Mouse (Mus musculus) lung, embryonic 15.5 days (tissue): Measurements from ENCODE around the gene Zdhhc17. TPM values are rescaled to one million over a fixed set of nuclear protein-coding genes. Genes with fewer than 3 reads are reported as not detected.

Source experiments
- ATAC-seq: fragments of 200-750 bp; cut with Nextera tagmentation; 2 replicates; pipeline ENCODE4 v1.8.0; 2017; ENCODE audit warnings: moderate number of reproducible peaks, borderline replicate concordance; ENCODE audit not compliant: low FRiP score, low TSS enrichment; ENCODE audit errors: extremely low read depth
- H3K27ac ChIP-seq: fragments of 300-500 bp; sonication (generic); 2 replicates; pipeline ENCODE4 v1.5.1; 2015; ENCODE audit warnings: moderate library complexity, mild to moderate bottlenecking, inconsistent platforms
- H3K27me3 ChIP-seq: fragments of 300-500 bp; sonication (generic); 2 replicates; pipeline ENCODE4 v1.6.1; 2015; ENCODE audit warnings: inconsistent platforms
- H3K36me3 ChIP-seq: fragments of 300-500 bp; sonication (generic); 2 replicates; pipeline ENCODE4 v1.6.1; 2015; ENCODE audit warnings: inconsistent platforms
- H3K4me1 ChIP-seq: fragments of 300-500 bp; sonication (generic); 2 replicates; pipeline ENCODE4 v1.6.1; 2015; ENCODE audit warnings: inconsistent platforms
- H3K4me2 ChIP-seq: fragments of 300-500 bp; sonication (generic); 2 replicates; pipeline ENCODE4 v1.6.1; 2015; ENCODE audit warnings: inconsistent platforms, mild to moderate bottlenecking, moderate library complexity
- H3K4me3 ChIP-seq: fragments of 300-500 bp; sonication (generic); 2 replicates; pipeline ENCODE4 v1.5.1; 2015; ENCODE audit warnings: mild to moderate bottlenecking, inconsistent platforms
- H3K9ac ChIP-seq: fragments of 300-500 bp; sonication (generic); 2 replicates; pipeline ENCODE4 v1.6.1; 2015; ENCODE audit warnings: inconsistent platforms
- H3K9me3 ChIP-seq: fragments of 300-500 bp; sonication (generic); 2 replicates; pipeline ENCODE4 v1.6.1; 2016; ENCODE audit warnings: inconsistent platforms
- WGBS: fragments of 180-500 bp; shearing (Covaris S2); methylation state at CpG from one replicate; pipeline ENCODE4 v1.1.7; 2015; 5-methylcytosine and 5-hydroxymethylcytosine counted together
- polyA plus RNA-seq: library from polyadenylated mRNA; unstranded; fragments of >200 nt; fragmentation: Nextera tagmentation; extraction: Ambion mirVana; gene quantifications from 2 replicates; pipeline ENCODE4 v1.2.1, GENCODE M21; 2015

Gene Zdhhc17
- polyA plus RNA-seq, 1 experiment from 2014 or later: 20.5 TPM

- no peak overlapping the region for H3K27ac ChIP-seq
- no peak overlapping the region for H3K9ac ChIP-seq
- no peaks in the 10 kb centered on the region for H3K27me3 ChIP-seq
- ATAC-seq: no peak
- H3K36me3 ChIP-seq: no peaks in the 10 kb centered on the region
- no peaks in the 10 kb centered on the region for H3K9me3 ChIP-seq
- H3K4me2 ChIP-seq: no peak overlapping the region
- no peak overlapping the region for H3K4me3 ChIP-seq
- 78% methylated on average over 6 of the region's 6 CpGs for WGBS
- H3K4me1 ChIP-seq: no peaks in the 10 kb centered on the region
Measured at GRCm38 (mm10) chr10:111026106-111026505, 16.2 kb upstream of the Zdhhc17 start.

GRCm38 (mm10) chr10:111024746-111025145 lies 14.8 kb upstream of the Zdhhc17 start:
- Histone ChIP-seq H3K4me3 (no peak overlapping the region), H3K9me3 (no peaks in the 10 kb centered on the region), H3K4me1 (no peaks in the 10 kb centered on the region), H3K4me2 (no peak overlapping the region), H3K27me3 (no peaks in the 10 kb centered on the region), H3K36me3 (no peaks in the 10 kb centered on the region), H3K9ac (no peak overlapping the region), H3K27ac (no peak overlapping the region)
- 84% methylated on average over 4 of the region's 4 CpGs for WGBS
- ATAC-seq: no peak

- H3K4me1 ChIP-seq: no peaks in the 10 kb centered on the region
- H3K9me3 ChIP-seq: no peaks in the 10 kb centered on the region
- ATAC-seq: no peak
- H3K9ac ChIP-seq: no peak overlapping the region
- H3K27ac ChIP-seq: no peak overlapping the region
- H3K4me2 ChIP-seq: no peak overlapping the region
- H3K4me3 ChIP-seq: no peak overlapping the region
- WGBS: 78% methylated on average over 17 of the region's 17 CpGs
- H3K27me3 ChIP-seq: no peaks in the 10 kb centered on the region
- no peaks in the 10 kb centered on the region for H3K36me3 ChIP-seq
Measured at GRCm38 (mm10) chr10:111014476-111014875, 4.5 kb upstream of the Zdhhc17 start.

GRCm38 (mm10) chr10:111013265-111013664 lies 3.3 kb upstream of the Zdhhc17 start:
- no peaks in the 10 kb centered on the region for H3K36me3 ChIP-seq
- no peak for ATAC-seq
- WGBS: 91% methylated on average over 3 of the region's 3 CpGs
- H3K4me3 ChIP-seq: no peak overlapping the region
- no peak overlapping the region for H3K9ac ChIP-seq
- H3K4me1 ChIP-seq: peaks cover 1% of the 10 kb centered on the region; the same call in 1 of the 2 replicates
- H3K9me3 ChIP-seq: no peaks in the 10 kb centered on the region
- H3K27ac ChIP-seq: no peak overlapping the region
- no peak overlapping the region for H3K4me2 ChIP-seq
- no peaks in the 10 kb centered on the region for H3K27me3 ChIP-seq

- Histone ChIP-seq H3K4me2 (no peak overlapping the region), H3K36me3 (no peaks in the 10 kb centered on the region), H3K27me3 (no peaks in the 10 kb centered on the region), H3K9ac (no peak overlapping the region), H3K4me3 (no peak overlapping the region), H3K27ac (no peak overlapping the region), H3K4me1 (peaks cover 6% of the 10 kb centered on the region; the same call in 1 of the 2 replicates), H3K9me3 (no peaks in the 10 kb centered on the region)
- no peak for ATAC-seq
- WGBS: 62% methylated on average over 5 of the region's 5 CpGs
Measured at GRCm38 (mm10) chr10:111012496-111013038, 2.6 kb upstream of the Zdhhc17 start.

- peak overlapping the region; percentile 98 for H3K9ac ChIP-seq
- peak overlapping the region; percentile 96 for H3K4me3 ChIP-seq
- no peak for ATAC-seq
- peak overlapping the region; percentile 98; the same call in 1 of the 2 replicates for H3K27ac ChIP-seq
- no peaks in the 10 kb centered on the region for H3K36me3 ChIP-seq
- no peaks in the 10 kb centered on the region for H3K9me3 ChIP-seq
- H3K4me2 ChIP-seq: peak overlapping the region; percentile 95
- WGBS: 2% methylated on average over 14 of the region's 14 CpGs
- no peaks in the 10 kb centered on the region for H3K27me3 ChIP-seq
- H3K4me1 ChIP-seq: peaks cover 6% of the 10 kb centered on the region; the same call in 1 of the 2 replicates
Measured at GRCm38 (mm10) chr10:111011226-111011765, 1.4 kb upstream of the Zdhhc17 start.

GRCm38 (mm10) chr10:111010480-111011225 lies 713 bp upstream of the Zdhhc17 start:
- H3K36me3 ChIP-seq: no peaks in the 10 kb centered on the region
- peak overlapping the region; percentile 95 for H3K4me2 ChIP-seq
- H3K9ac ChIP-seq: peak overlapping the region; percentile 98
- peak overlapping the region; percentile 96 for H3K4me3 ChIP-seq
- H3K4me1 ChIP-seq: peaks cover 10% of the 10 kb centered on the region; the same call in 1 of the 2 replicates
- no peaks in the 10 kb centered on the region for H3K9me3 ChIP-seq
- H3K27me3 ChIP-seq: no peaks in the 10 kb centered on the region
- ATAC-seq: no peak
- under 1% methylated on average over 19 of the region's 19 CpGs for WGBS
- H3K27ac ChIP-seq: peak overlapping the region; percentile 98

GRCm38 (mm10) chr10:111009113-111009640 lies 763 bp downstream of the Zdhhc17 start:
- under 1% methylated on average over 28 of the region's 28 CpGs for WGBS

GRCm38 (mm10) chr10:111007687-111008086 lies 2.3 kb downstream of the Zdhhc17 start:
- Histone ChIP-seq H3K9ac (no peak overlapping the region), H3K9me3 (no peaks in the 10 kb centered on the region), H3K27me3 (no peaks in the 10 kb centered on the region), H3K36me3 (no peaks in the 10 kb centered on the region), H3K4me2 (no peak overlapping the region), H3K4me1 (peaks cover 13% of the 10 kb centered on the region; the same call in 1 of the 2 replicates), H3K27ac (no peak overlapping the region), H3K4me3 (no peak overlapping the region)
- WGBS: 80% methylated on average over 4 of the region's 4 CpGs
- ATAC-seq: no peak

More at GRCm38 (mm10) chr10:111009113-111009640, 763 bp downstream of the Zdhhc17 start:
- Histone ChIP-seq H3K27me3 (no peaks in the 10 kb centered on the region), H3K9me3 (no peaks in the 10 kb centered on the region), H3K4me3 (peak overlapping the region; percentile 96), H3K4me1 (peaks cover 13% of the 10 kb centered on the region; the same call in 1 of the 2 replicates), H3K9ac (peak overlapping the region; percentile 98), H3K36me3 (no peaks in the 10 kb centered on the region), H3K27ac (peak overlapping the region; percentile 98), H3K4me2 (peak overlapping the region; percentile 95)
- no peak for ATAC-seq

GRCm38 (mm10) chr10:111005611-111006488 lies 4.1 kb downstream of the Zdhhc17 start:
- Histone ChIP-seq H3K27ac (no peak overlapping the region), H3K9ac (no peak overlapping the region), H3K4me1 (peaks cover 13% of the 10 kb centered on the region; the same call in 1 of the 2 replicates), H3K9me3 (no peaks in the 10 kb centered on the region), H3K36me3 (no peaks in the 10 kb centered on the region), H3K4me2 (no peak overlapping the region), H3K27me3 (no peaks in the 10 kb centered on the region), H3K4me3 (no peak overlapping the region)
- ATAC-seq: no peak
- 41% methylated on average over 14 of the region's 14 CpGs for WGBS

- peaks cover 13% of the 10 kb centered on the region; the same call in 1 of the 2 replicates for H3K4me1 ChIP-seq
- no peak for ATAC-seq
- H3K36me3 ChIP-seq: no peaks in the 10 kb centered on the region
- no peaks in the 10 kb centered on the region for H3K27me3 ChIP-seq
- H3K9me3 ChIP-seq: no peaks in the 10 kb centered on the region
- 92% methylated on average over 6 of the region's 6 CpGs for WGBS
- no peak overlapping the region for H3K9ac ChIP-seq
- no peak overlapping the region for H3K4me3 ChIP-seq
- H3K27ac ChIP-seq: no peak overlapping the region
- H3K4me2 ChIP-seq: no peak overlapping the region
Measured at GRCm38 (mm10) chr10:111004220-111004619, 5.7 kb downstream of the Zdhhc17 start.
